Mouse (Mus musculus) C2C12 (cell line): ENCODE results near the gene Nop10.

Source experiments
- CEBPB ChIP-seq: IDR thresholded peaks from one replicate; pipeline ENCODE4 v1.6.1; 2011; ENCODE audit warnings: low read depth, mild to moderate bottlenecking, control low read depth, moderate library complexity
- CTCF ChIP-seq: IDR thresholded peaks from one replicate; pipeline ENCODE4 v1.5.1; 2011; ENCODE audit not compliant: control insufficient read depth, insufficient read depth, insufficient read length
- MAX ChIP-seq: IDR thresholded peaks from one replicate; pipeline ENCODE4 v1.6.1; 2011; ENCODE audit warnings: mild to moderate bottlenecking, control low read depth
- MYOD1 ChIP-seq: IDR thresholded peaks from one replicate; pipeline ENCODE4 v1.6.1; 2011; ENCODE audit warnings: low read depth; ENCODE audit not compliant: control insufficient read depth, insufficient read length
- MYOG ChIP-seq: IDR thresholded peaks from one replicate; pipeline ENCODE4 v1.6.1; 2011; ENCODE audit not compliant: control insufficient read depth, insufficient read length; ENCODE audit errors: extremely low read depth
- USF1 ChIP-seq: IDR thresholded peaks from one replicate; pipeline ENCODE4 v1.6.1; 2011; ENCODE audit warnings: low read depth, mild to moderate bottlenecking, control low read depth, moderate library complexity

DNA sequence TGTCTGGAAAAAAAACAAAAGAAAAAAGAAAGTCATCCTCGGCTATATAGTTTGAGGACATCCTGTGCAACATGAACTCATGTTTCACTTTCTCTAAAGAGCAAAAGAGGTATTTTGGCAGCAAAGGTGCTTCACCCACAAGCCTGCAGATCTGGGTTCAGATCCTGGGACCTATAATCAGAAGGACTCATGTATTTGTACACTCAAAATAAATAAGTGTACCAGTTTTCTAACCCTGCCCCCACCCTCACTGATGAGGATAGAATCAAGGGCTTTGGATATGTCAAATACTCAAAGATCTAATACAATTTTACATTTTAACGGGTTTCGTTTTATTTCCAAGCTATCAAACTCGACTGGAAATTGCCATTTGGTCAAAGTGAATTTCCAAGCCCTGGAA lies 2.6 kb downstream of the Nop10 start:
- TF ChIP-seq MAX: no peak
- no peak for TF ChIP-seq CTCF
- TF ChIP-seq USF1: no peak
- TF ChIP-seq MYOG: no peak
- TF ChIP-seq CEBPB: no peak
- no peak for TF ChIP-seq MYOD1
